Mouse (Mus musculus): Measurements from ENCODE around the gene Robo1.

Gene Robo1

DNA sequence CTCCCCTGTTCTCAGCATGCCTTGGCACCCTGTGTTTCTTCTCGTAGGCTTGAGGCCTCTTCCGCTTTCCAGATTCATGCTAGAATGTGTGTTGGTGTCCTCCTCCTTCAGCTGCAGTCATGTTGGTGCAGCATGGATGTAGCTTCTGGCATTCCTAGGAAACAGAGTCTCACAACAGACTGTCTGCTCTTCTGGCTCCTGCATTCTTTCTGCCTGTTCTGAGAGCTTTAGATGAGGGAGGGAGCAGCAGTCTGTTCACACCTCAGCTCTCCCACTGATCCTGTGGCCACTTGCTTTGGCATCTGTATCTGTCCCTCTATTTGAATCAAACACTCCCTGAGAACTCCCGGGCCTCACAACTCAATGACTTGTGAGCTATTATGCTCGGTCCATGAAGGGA lies 707.9 kb downstream of the Robo1 start:
- DNase-seq = no peak

DNA sequence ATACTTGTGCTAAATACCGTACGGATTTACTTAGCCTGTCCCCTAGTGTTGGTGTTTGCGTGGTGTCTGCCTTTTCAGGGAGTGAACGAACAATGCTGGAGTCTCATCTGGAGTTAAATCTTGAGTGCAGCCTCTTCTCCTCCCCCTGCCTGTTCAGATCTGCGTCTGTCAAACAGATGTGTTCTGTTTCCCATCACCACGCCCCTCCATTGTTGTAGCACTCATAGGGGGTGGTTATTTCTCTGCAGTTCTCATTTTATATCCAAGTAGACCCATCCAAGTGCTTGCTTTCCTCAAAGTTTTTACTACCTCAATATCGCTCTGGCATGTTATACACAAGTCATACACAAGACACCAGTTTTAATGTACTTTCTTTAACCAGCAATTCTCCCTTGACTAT lies 708.7 kb downstream of the Robo1 start:
- DNase-seq = no peak

DNA sequence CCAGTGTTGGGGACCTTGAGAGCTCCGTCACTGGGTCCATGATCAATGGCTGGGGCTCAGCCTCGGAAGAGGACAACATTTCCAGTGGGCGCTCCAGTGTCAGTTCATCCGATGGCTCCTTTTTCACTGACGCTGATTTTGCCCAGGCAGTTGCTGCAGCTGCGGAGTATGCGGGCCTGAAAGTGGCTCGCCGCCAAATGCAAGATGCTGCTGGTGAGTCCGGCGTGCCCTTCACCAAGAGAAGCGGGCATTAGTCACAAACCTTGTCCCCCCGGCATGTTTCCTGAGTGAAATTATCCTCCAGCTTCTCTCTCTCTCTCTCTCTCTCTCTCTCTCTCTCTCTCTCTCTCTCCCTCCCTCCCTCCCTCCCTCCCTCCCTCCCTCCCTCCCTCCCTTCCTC lies 716.2 kb downstream of the Robo1 start:
- no peak for DNase-seq

DNA sequence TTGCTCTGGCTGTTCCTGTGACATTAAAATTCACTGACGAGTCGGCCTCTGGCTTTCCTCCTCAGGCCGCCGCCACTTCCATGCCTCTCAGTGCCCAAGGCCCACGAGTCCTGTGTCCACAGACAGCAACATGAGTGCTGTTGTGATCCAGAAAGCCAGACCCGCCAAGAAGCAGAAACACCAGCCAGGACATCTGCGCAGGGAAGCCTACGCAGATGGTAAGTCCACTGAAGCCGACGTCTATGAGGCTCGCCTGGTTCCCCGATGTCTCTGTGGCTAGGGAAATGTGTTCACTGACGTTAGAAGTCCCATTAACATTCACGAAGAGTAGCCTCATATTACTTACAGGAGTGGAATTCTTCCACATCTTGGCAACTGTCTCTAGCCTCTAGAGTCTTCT lies 719.6 kb downstream of the Robo1 start:
- no peak for DNase-seq

DNA sequence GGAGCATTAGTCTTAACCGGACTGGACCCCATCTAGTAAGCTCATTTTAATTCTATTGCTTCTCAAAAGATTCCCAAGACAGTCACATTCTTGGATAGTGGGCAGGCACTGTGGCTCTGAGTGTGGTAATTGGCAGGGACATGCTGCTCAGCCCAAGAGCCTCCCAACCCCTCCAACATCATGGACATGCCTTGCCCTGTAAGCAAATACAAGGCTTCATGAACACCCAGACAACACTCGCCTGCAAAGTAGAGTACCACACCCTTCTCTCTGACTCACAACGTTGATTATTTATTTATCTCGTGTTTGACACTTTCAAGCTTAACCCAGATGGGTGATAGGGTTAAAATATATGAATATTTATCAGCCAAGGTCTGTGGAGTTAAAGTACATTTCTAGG lies 722.9 kb downstream of the Robo1 start:
- DNase-seq = no peak

GRCm38 (mm10) chr16:73035210-73035985 lies 727.3 kb downstream of the Robo1 start:
- DNase-seq = no peak

GRCm38 (mm10) chr16:73038552-73038951 lies 730.4 kb downstream of the Robo1 start:
- no peak for DNase-seq

DNA sequence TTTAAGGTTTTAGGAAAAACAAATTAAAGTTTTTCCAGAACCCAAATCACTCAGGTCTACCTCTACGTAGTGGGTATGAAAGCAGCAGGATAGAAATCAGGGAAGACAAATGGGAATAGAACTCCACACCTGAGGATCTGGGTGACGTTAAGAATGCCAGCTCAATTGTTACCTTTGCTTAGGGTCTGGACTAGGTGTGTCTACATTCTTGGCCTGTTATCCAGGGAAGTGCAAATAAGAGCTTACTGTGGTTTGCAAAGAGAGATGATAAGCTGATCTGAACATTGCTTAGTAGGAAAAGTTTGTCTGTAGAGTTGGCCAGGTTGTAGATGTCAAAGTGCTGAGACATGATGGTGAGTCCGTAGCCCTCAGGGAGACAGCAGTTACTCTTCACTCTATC lies 754.4 kb downstream of the Robo1 start:
- no peak for DNase-seq

DNA sequence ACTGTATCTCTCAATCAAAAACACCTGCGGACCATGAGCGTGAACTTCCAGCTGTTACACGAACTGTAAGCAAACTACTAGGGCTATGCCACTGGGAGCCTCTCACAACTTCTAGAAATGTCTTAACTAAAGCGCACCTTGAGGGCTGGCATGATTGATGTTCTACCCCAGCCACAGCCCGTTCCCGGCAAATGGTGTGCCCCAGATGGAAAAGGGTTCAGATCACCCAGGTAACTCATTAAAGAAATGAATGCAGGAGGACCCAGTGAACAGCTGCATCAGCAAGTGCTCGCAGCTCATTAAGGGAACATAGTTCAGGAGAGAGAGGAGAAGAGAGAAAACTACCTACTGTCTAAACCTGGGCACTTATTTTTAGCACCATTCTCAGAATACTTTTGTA lies 759.7 kb downstream of the Robo1 start:
- peak; percentile 7 for DNase-seq

GRCm38 (mm10) chr16:73072047-73072446 lies 763.9 kb downstream of the Robo1 start:
- no peak for DNase-seq

GRCm38 (mm10) chr16:73072883-73073282 lies 764.8 kb downstream of the Robo1 start:
- DNase-seq = no peak

DNA sequence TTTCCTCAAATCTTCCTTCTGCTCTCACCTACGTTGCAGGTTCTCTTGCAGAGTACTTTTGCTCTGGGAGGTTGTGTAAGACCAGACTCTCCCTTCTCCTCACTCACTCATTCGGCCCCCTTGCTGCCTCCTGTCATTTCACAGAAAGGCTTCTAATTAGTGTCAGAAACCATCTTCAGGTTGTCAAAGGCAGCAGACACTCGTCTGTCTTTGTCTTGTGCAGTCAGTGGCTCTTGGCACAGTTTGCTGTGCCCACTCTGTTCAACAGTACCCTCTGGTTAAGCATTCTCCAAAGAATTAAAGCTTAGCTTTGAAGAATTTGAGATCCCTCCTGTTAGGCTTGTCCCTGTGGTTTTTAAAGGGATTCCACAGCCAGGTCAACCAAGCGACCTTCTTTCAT lies 774.3 kb downstream of the Robo1 start:
- DNase-seq = no peak

- no peak for DNase-seq
Measured at GRCm38 (mm10) chr16:73083077-73083476, 775.0 kb downstream of the Robo1 start.
